Mouse (Mus musculus) brain, adult 2 months (tissue): ENCODE measurements around the gene Tfeb.

Experiments used
- DNase-seq: peaks from one replicate; pipeline ENCODE4 v3.0.0; 2011; ENCODE audit warnings: low read depth, low spot score

The Tfeb gene

GRCm38 (mm10) chr17:47736856-47737255 is at the start of gene Tfeb:
Gene Tfeb (plus strand): TSS chr17:47737030.
- DNase-seq, result peak; percentile 96

GRCm38 (mm10) chr17:47687409-47688343 is 49.2 kb upstream of the Tfeb start:
- peak; percentile 99 for DNase-seq

GRCm38 (mm10) chr17:47688344-47688607 is 48.6 kb upstream of the Tfeb start, which contains the start of gene Tomm6:
Gene Tomm6 (minus strand): TSS chr17:47688386.
- DNase-seq, result no peak

GRCm38 (mm10) chr17:47688608-47689575 is 47.9 kb upstream of the Tfeb start, which contains the start of gene Frs3:
Gene Frs3 (plus strand): TSS chr17:47689030.
- peak; percentile 87 for DNase-seq

- DNase-seq, result no peak
Measured at GRCm38 (mm10) chr17:47689894-47690293, 46.9 kb upstream of the Tfeb start.

GRCm38 (mm10) chr17:47691650-47692049 is 45.2 kb upstream of the Tfeb start:
- DNase-seq, result no peak

GRCm38 (mm10) chr17:47693671-47694441 is 43.0 kb upstream of the Tfeb start:
- DNase-seq, result no peak

- no peak for DNase-seq
Measured at GRCm38 (mm10) chr17:47694442-47694502, 42.6 kb upstream of the Tfeb start, which contains the start of gene Gm21981. Gene Gm21981 (minus strand): TSS chr17:47694455.

- DNase-seq, result peak; percentile 98
Measured at GRCm38 (mm10) chr17:47694503-47695336, 42.1 kb upstream of the Tfeb start, which contains the start of gene Prickle4. Gene Prickle4 (minus strand): TSS chr17:47694736.

- peak; percentile 47 for DNase-seq
Measured at GRCm38 (mm10) chr17:47695337-47695710, 41.5 kb upstream of the Tfeb start.

- DNase-seq, result no peak
Measured at GRCm38 (mm10) chr17:47698156-47698555, 38.7 kb upstream of the Tfeb start.

- DNase-seq, result no peak
Measured at GRCm38 (mm10) chr17:47699055-47699454, 37.8 kb upstream of the Tfeb start.

- peak; percentile 72 for DNase-seq
Measured at GRCm38 (mm10) chr17:47701793-47702192, 35.0 kb upstream of the Tfeb start.

GRCm38 (mm10) chr17:47702548-47703345 is 34.1 kb upstream of the Tfeb start:
- DNase-seq, result no peak

- DNase-seq, result no peak
Measured at GRCm38 (mm10) chr17:47703556-47703955, 33.3 kb upstream of the Tfeb start.

GRCm38 (mm10) chr17:47704692-47705091 is 32.1 kb upstream of the Tfeb start:
- DNase-seq, result no peak

- DNase-seq, result no peak
Measured at GRCm38 (mm10) chr17:47706196-47706595, 30.6 kb upstream of the Tfeb start.

GRCm38 (mm10) chr17:47707961-47708360 is 28.9 kb upstream of the Tfeb start:
- DNase-seq, result no peak

- DNase-seq, result no peak
Measured at GRCm38 (mm10) chr17:47708972-47709371, 27.9 kb upstream of the Tfeb start.

- DNase-seq, result no peak
Measured at GRCm38 (mm10) chr17:47710036-47710435, 26.8 kb upstream of the Tfeb start.
